Mouse (Mus musculus): ENCODE measurements around the gene Zdhhc13.

Gene Zdhhc13

GRCm38 (mm10) chr7:48784773-48785523, 3.9 kb upstream of the Zdhhc13 start:
- DNase-seq (ENCODE audit: low spot score), result no peak

GRCm38 (mm10) chr7:48788348-48788747, 455 bp upstream of the Zdhhc13 start:
- DNase-seq (ENCODE audit: low spot score), result no peak

- DNase-seq (ENCODE audit: low spot score), result no peak
Observed at GRCm38 (mm10) chr7:48790117-48790516, 1.3 kb downstream of the Zdhhc13 start.

- no peak for DNase-seq (ENCODE audit: low spot score)
Observed at GRCm38 (mm10) chr7:48791412-48791811, 2.6 kb downstream of the Zdhhc13 start.

GRCm38 (mm10) chr7:48795130-48795529, 6.3 kb downstream of the Zdhhc13 start:
- no peak for DNase-seq (ENCODE audit: low spot score)

GRCm38 (mm10) chr7:48803381-48803780, 14.6 kb downstream of the Zdhhc13 start:
- no peak for DNase-seq (ENCODE audit: low spot score)

GRCm38 (mm10) chr7:48806587-48806986, 17.8 kb downstream of the Zdhhc13 start:
- no peak for DNase-seq (ENCODE audit: low spot score)

GRCm38 (mm10) chr7:48810652-48811051, 21.8 kb downstream of the Zdhhc13 start:
- no peak for DNase-seq (ENCODE audit: low spot score)

GRCm38 (mm10) chr7:48812358-48812757, 23.6 kb downstream of the Zdhhc13 start:
- no peak for DNase-seq (ENCODE audit: low spot score)

GRCm38 (mm10) chr7:48813594-48813993, 24.8 kb downstream of the Zdhhc13 start:
- DNase-seq (ENCODE audit: low spot score), result no peak

- no peak for DNase-seq (ENCODE audit: low spot score)
Observed at GRCm38 (mm10) chr7:48821654-48822053, 32.9 kb downstream of the Zdhhc13 start.

GRCm38 (mm10) chr7:48823621-48824020, 34.8 kb downstream of the Zdhhc13 start:
- DNase-seq (ENCODE audit: low spot score), result no peak

- no peak for DNase-seq (ENCODE audit: low spot score)
Observed at GRCm38 (mm10) chr7:48824671-48825070, 35.9 kb downstream of the Zdhhc13 start.

- DNase-seq (ENCODE audit: low spot score), result no peak
Observed at GRCm38 (mm10) chr7:48825170-48825569, 36.4 kb downstream of the Zdhhc13 start.

- DNase-seq (ENCODE audit: low spot score), result no peak
Observed at GRCm38 (mm10) chr7:48829177-48829910, 40.5 kb downstream of the Zdhhc13 start.

GRCm38 (mm10) chr7:48830395-48830794, 41.6 kb downstream of the Zdhhc13 start:
- no peak for DNase-seq (ENCODE audit: low spot score)

GRCm38 (mm10) chr7:48832735-48833134, 43.9 kb downstream of the Zdhhc13 start:
- DNase-seq (ENCODE audit: low spot score), result no peak

GRCm38 (mm10) chr7:48834371-48834970, 45.7 kb downstream of the Zdhhc13 start:
- DNase-seq (ENCODE audit: low spot score), result no peak

GRCm38 (mm10) chr7:48834989-48835626, 46.3 kb downstream of the Zdhhc13 start:
- no peak for DNase-seq (ENCODE audit: low spot score)

- no peak for DNase-seq (ENCODE audit: low spot score)
Observed at GRCm38 (mm10) chr7:48836949-48837348, 48.1 kb downstream of the Zdhhc13 start.

GRCm38 (mm10) chr7:48838434-48838833, 49.6 kb downstream of the Zdhhc13 start:
- no peak for DNase-seq (ENCODE audit: low spot score)

- no peak for DNase-seq (ENCODE audit: low spot score)
Observed at GRCm38 (mm10) chr7:48840545-48840944, 51.7 kb downstream of the Zdhhc13 start.

GRCm38 (mm10) chr7:48841538-48841937, 52.7 kb downstream of the Zdhhc13 start:
- DNase-seq (ENCODE audit: low spot score), result no peak

Data from layer of hippocampus, adult 9-10 months (tissue).